Mouse (Mus musculus) heart, adult 2 months (tissue): ENCODE measurements around the gene Dnajc8. TPM values are rescaled to one million over a fixed set of nuclear protein-coding genes. Genes with fewer than 3 reads are reported as not detected.

ENCODE experiments used
- DNase-seq, 2 experiments: peaks; one replicate each; pipeline ENCODE4 v3.0.0; 2021
- H3K27ac ChIP-seq: fragments of 200-600 bp; 2 replicates; pipeline ENCODE4 v1.8.1; 2022
- H3K27me3 ChIP-seq: fragments of 200-500 bp; 2 replicates; pipeline ENCODE4 v1.6.1; 2012; ENCODE audit warnings: mild to moderate bottlenecking, low read length, inconsistent platforms, mixed read lengths; ENCODE audit not compliant: control insufficient read depth, insufficient read depth
- H3K36me3 ChIP-seq: fragments of 200-500 bp; 2 replicates; pipeline ENCODE4 v1.6.1; 2012; ENCODE audit warnings: low read length, inconsistent platforms; ENCODE audit not compliant: control insufficient read depth, insufficient read depth
- H3K4me1 ChIP-seq: fragments of 200-500 bp; 2 replicates; pipeline ENCODE4 v1.6.1; 2011; ENCODE audit warnings: low read length; ENCODE audit not compliant: control insufficient read depth, insufficient read depth
- H3K4me3 ChIP-seq: fragments of 200-600 bp; 2 replicates; pipeline ENCODE4 v1.8.1; 2022
- H3K79me2 ChIP-seq: fragments of 200-500 bp; replicated peaks from 2 replicates; pipeline ENCODE4 v1.6.1; 2012; ENCODE audit warnings: mild to moderate bottlenecking, inconsistent platforms, low read length, moderate library complexity, mixed read lengths; ENCODE audit not compliant: control insufficient read depth, insufficient read depth
- H3K9ac ChIP-seq: fragments of 200-500 bp; 2 replicates; pipeline ENCODE4 v1.6.1; 2012; ENCODE audit warnings: low read depth, mild to moderate bottlenecking, control low read depth, inconsistent platforms, low read length, mixed read lengths
- CTCF ChIP-seq: fragments of 200-600 bp; IDR thresholded peaks from 2 replicates; pipeline ENCODE4 v1.8.1; 2022; ENCODE audit warnings: antibody characterized with exemption, mild to moderate bottlenecking, moderate library complexity
- EP300 ChIP-seq: fragments of 200-500 bp; IDR thresholded peaks from 2 replicates; pipeline ENCODE4 v1.6.1; 2011; ENCODE audit warnings: low read depth, low read length, control low read depth; ENCODE audit not compliant: insufficient read depth
- POLR2A ChIP-seq: fragments of 200-500 bp; IDR thresholded peaks from 2 replicates; pipeline ENCODE4 v1.6.1; 2011; ENCODE audit warnings: mild to moderate bottlenecking, low read depth, low read length, control low read depth; ENCODE audit not compliant: insufficient read depth
- WGBS: fragments of 180-500 bp; shearing (Covaris S2); methylation state at CpG from one replicate; pipeline ENCODE4 v1.1.7; 2018; 5-methylcytosine and 5-hydroxymethylcytosine counted together
- intact Hi-C: fragments of 180-260 bp; cut with DNase I; formaldehyde crosslinking; loops from one replicate; pipeline ENCODE4 v1.15.1; 2025
- polyA plus RNA-seq: library from polyadenylated mRNA; depleted of rRNA; stranded (reverse); fragments of >200 nt; gene quantifications from 2 replicates; pipeline ENCODE4 v1.2.3, GENCODE M21; 2012
- total RNA-seq, 2 experiments: library from RNA; stranded (reverse); gene quantifications; 2 replicates each; pipeline ENCODE4 v1.2.3; 2021

Gene Dnajc8
- total and polyA plus RNA-seq, 3 experiments: 29.1 to 58.8 (median 53.3) TPM

DNA sequence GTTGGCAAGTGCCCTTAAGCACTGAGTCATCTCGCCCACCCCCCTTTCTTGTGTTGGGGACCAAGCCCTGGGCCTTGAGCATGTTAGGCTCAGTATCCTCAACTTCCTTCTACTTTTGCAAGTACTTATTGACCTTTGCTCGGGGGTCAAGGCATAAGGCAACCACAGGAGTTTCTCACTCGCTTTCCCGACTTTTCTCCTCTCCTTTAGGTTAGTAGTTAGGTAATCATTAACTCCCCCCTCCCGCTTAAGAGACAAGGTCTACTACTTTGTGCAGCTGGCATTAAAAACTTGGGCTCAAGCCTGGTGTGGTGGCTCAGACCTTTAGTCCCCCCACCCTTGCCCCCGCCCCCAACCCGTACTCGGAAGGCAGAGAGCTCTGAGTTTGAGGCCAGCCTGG lies 17.3 kb upstream of the Dnajc8 start:
- H3K9ac ChIP-seq: no peak overlapping the region
- 85% methylated on average over 8 of the region's 8 CpGs for WGBS
- H3K36me3 ChIP-seq: no peaks in the 10 kb centered on the region
- TF ChIP-seq CTCF (no peak), POLR2A (no peak), EP300 (no peak)
- intact Hi-C loops: loop anchor here (10.0 kb wide), 1 partner anchor 303 kb away; the partner anchor contains the start of gene Ythdf2
- no peaks in the 10 kb centered on the region for H3K27me3 ChIP-seq
- H3K27ac ChIP-seq: no peak overlapping the region
- H3K4me3 ChIP-seq: no peak overlapping the region
- peaks cover 2% of the 10 kb centered on the region for H3K4me1 ChIP-seq
- no peak for DNase-seq
- no peaks in the 10 kb centered on the region for H3K79me2 ChIP-seq

DNA sequence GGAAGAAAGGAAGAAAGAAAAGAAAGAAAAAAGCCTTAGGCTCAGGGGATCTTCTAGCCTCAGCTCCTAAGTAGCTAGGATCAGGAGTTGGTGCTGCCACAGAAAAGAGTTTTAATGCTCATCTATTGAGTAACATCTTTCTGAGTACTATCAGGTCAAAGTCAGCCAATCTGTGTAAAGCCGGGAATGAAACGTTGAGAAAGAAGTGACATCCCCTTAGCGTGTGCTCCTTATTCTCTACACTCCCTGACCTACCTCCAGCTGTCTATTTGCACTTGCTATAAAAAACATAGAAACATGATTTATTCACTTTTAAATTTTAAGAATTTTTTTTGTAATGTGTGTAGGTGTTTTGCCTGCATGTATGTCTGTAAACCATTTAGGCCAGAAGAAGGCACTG lies 16.2 kb upstream of the Dnajc8 start:
- intact Hi-C loops: loop anchor here (10.0 kb wide), 1 partner anchor 304 kb away; the partner anchor contains the start of gene Ythdf2
- no peaks in the 10 kb centered on the region for H3K36me3 ChIP-seq
- DNase-seq: no peak
- WGBS: 85% methylated on average over 3 of the region's 3 CpGs
- no peak overlapping the region for H3K9ac ChIP-seq
- H3K79me2 ChIP-seq: no peaks in the 10 kb centered on the region
- no peaks in the 10 kb centered on the region for H3K27me3 ChIP-seq
- no peak overlapping the region for H3K4me3 ChIP-seq
- TF ChIP-seq EP300 (no peak), POLR2A (no peak), CTCF (no peak)
- peaks cover 2% of the 10 kb centered on the region for H3K4me1 ChIP-seq
- no peak overlapping the region for H3K27ac ChIP-seq

DNA sequence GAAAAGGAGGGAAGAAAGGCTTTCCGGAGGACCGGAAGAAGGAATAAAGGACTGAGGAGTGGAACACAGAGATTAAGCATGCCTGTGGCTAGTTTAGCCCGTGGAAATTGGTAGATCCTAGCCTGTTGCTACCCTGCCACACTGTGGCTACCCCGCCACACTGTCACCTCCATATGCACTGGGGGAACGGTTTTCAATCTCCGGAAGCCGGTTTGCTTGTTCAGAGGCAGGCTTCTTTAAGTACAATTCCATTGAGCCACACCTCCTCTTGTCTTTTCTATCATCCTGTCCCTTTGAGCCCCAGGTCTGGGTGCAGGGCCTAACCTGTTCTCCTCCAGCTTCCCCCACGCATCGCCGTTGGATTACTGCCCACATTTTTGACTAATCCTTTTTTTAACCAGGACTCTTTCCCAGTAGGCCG lies 11.0 kb upstream of the Dnajc8 start:
- no peaks in the 10 kb centered on the region for H3K4me1 ChIP-seq
- no peaks in the 10 kb centered on the region for H3K27me3 ChIP-seq
- no peak for TF ChIP-seq CTCF
- no peak overlapping the region for H3K27ac ChIP-seq
- H3K9ac ChIP-seq: no peak overlapping the region
- H3K79me2 ChIP-seq: no peaks in the 10 kb centered on the region
- DNase-seq: no peak
- 18% methylated on average over 11 of the region's 11 CpGs for WGBS
- H3K4me3 ChIP-seq: no peak overlapping the region
- no peaks in the 10 kb centered on the region for H3K36me3 ChIP-seq
- intact Hi-C loops: no loop called here

DNA sequence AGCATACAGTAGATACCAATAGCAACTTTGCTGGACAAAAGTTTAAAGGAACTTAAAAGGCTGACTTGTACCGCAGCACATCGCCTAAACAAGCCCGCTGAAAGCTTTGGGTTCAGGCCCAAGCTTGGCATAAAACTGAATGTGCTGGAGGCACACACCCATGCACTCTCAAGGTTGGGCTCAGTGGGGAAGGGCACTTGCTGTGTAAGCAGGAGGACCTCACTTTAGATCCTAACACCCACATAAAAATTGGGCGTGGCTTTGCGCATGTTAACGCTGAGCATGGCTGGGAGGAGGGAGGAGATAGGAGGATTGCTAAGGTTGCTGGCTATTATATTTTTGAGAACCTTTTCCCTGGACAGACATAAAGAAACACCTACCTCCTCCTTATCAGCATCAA lies 10.5 kb upstream of the Dnajc8 start:
- no peaks in the 10 kb centered on the region for H3K36me3 ChIP-seq
- H3K27me3 ChIP-seq: no peaks in the 10 kb centered on the region
- H3K4me3 ChIP-seq: no peak overlapping the region
- no peak overlapping the region for H3K27ac ChIP-seq
- H3K79me2 ChIP-seq: no peaks in the 10 kb centered on the region
- H3K4me1 ChIP-seq: no peaks in the 10 kb centered on the region
- intact Hi-C loops: no loop called here
- no peak for TF ChIP-seq CTCF
- no peak for TF ChIP-seq EP300
- no peak for TF ChIP-seq POLR2A
- DNase-seq: no peak
- no peak overlapping the region for H3K9ac ChIP-seq
- 48% methylated on average over 6 of the region's 6 CpGs for WGBS

DNA sequence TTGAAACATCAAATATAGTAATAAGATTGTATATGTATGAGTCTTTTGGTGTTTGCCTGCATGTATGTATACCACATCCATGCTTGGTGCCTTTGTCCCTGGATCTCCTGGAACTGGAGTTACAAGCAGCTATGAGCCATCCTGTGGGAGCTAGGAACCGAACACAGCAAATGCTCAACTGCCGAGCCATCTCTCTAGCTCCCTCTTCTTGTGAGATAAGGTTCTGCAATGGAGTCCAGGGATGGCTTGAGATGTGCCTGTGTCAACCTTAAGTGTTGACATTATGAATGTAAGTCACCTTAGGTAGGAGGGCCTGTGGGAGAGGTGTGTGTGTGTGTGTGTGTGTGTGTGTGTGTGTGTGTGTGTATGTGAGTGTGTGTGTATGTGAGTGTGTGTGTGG lies 8.7 kb upstream of the Dnajc8 start:
- H3K36me3 ChIP-seq: no peaks in the 10 kb centered on the region
- WGBS: 44% methylated on average over 2 of the region's 2 CpGs
- no peak overlapping the region for H3K4me3 ChIP-seq
- intact Hi-C loops: no loop called here
- DNase-seq: no peak
- TF ChIP-seq CTCF (peak; percentile 54), POLR2A (no peak)
- H3K9ac ChIP-seq: no peak overlapping the region
- H3K4me1 ChIP-seq: no peaks in the 10 kb centered on the region
- H3K27ac ChIP-seq: no peak overlapping the region
- H3K79me2 ChIP-seq: no peaks in the 10 kb centered on the region
- no peaks in the 10 kb centered on the region for H3K27me3 ChIP-seq

DNA sequence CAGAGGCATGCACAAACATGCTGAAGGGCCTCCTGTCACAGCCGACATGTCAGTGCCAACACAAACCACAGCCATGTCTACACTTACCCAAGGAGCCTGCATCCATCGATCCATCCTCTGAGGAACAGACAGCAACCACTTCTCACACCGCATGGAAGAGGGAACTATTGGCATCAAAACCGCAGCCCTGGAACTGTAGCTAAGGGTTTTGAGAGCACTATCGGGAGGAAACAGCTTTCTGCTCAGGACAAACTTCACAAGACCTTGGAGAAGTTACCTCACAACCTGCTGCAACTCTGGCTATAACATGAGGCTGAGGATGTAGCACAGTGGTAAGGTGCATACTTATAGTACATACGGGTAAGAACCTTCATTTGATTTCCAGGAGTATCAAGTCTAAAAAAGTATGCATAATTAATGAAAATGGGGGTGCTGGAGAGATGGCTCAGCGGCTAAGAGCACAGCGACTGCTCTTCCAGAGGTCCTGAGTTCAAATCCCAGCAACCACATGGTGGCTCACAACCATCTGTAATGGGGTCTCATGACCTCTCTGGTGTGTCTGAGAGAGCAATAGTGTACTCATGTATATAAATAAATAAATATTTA lies 7.3 kb upstream of the Dnajc8 start:
- Histone ChIP-seq H3K4me1 (no peaks in the 10 kb centered on the region; the same call in 1 of the 2 replicates), H3K79me2 (no peaks in the 10 kb centered on the region), H3K27me3 (no peaks in the 10 kb centered on the region), H3K9ac (no peak overlapping the region), H3K4me3 (no peak overlapping the region), H3K36me3 (no peaks in the 10 kb centered on the region), H3K27ac (no peak overlapping the region)
- no peak for DNase-seq
- TF ChIP-seq POLR2A: no peak
- TF ChIP-seq CTCF: no peak
- no peak for TF ChIP-seq EP300
- intact Hi-C loops: no loop called here
- WGBS: 79% methylated on average over 8 of the region's 8 CpGs
